Comparison of ENCODE assay signal across 27 mouse cellular contexts in genomic region chr17:85308566-85308965, GRCm38 (mm10).
DNase-seq lines count a peak whose midpoint lies in the region; ATAC-seq and TF ChIP-seq lines count a peak whose summit lies in the region.
"Had no signal": no experiment of that assay in that cellular context is flagged by ENCODE, and none has a peak within 500 bp of the region (broad histone marks: within the 10 kb centered on the region; RNA-seq: fewer than 3 reads in every experiment).

No protein-coding gene starts in this region.

- H3K9ac ChIP-seq in limb, embryonic 11.5 days (ENCODE audit: low read length): no peak overlapping the region
- no peak overlapping the region for H3K9ac ChIP-seq in heart, adult 2 months (ENCODE audit: low read depth, low read length)
- H3K9ac ChIP-seq: embryonic facial prominence, embryonic 12.5 days; intestine, embryonic 15.5 days; limb, embryonic 12.5 days; liver, embryonic 15.5 days; lung, embryonic 14.5 days; neural tube, embryonic 13.5 days had no signal

- H3K27ac ChIP-seq in limb, embryonic 11.5 days (replicated peaks; ENCODE audit: low read depth, low read length): no peak overlapping the region
- H3K27ac ChIP-seq in limb, embryonic 10.5 days: no peak overlapping the region
- no peak overlapping the region for H3K27ac ChIP-seq in cerebellum, adult 2 months (ENCODE audit: insufficient read depth, low read length)
- H3K27ac ChIP-seq in heart, adult 2 months: no peak overlapping the region
- H3K27ac ChIP-seq: embryonic facial prominence, embryonic 12.5 days; hindbrain, embryonic 10.5 days; intestine, embryonic 15.5 days; kidney, postnatal 0 days; limb, embryonic 12.5 days; liver, embryonic 15.5 days; neural tube, embryonic 13.5 days had no signal

- no peaks in the 10 kb centered on the region for H3K36me3 ChIP-seq in limb, embryonic 11.5 days (ENCODE audit: control insufficient read depth, insufficient read depth, low read length)
- H3K36me3 ChIP-seq in limb, embryonic 10.5 days: no peaks in the 10 kb centered on the region
- no peaks in the 10 kb centered on the region for H3K36me3 ChIP-seq in heart, adult 2 months (ENCODE audit: control insufficient read depth, insufficient read depth, low read length)
- H3K36me3 ChIP-seq: embryonic facial prominence, embryonic 12.5 days; hindbrain, embryonic 10.5 days; intestine, embryonic 15.5 days; limb, embryonic 12.5 days; liver, embryonic 15.5 days; neural tube, embryonic 13.5 days had no signal

- no peak for TF ChIP-seq EP300 in heart, adult 2 months (IDR thresholded peaks at IDR 0.05; ENCODE audit: insufficient read depth, low read depth, low read length)

- intact Hi-C loops in heart, adult 2 months (cut with DNase I): no loop called here

- H3K4me1 ChIP-seq in limb, embryonic 11.5 days (ENCODE audit: control insufficient read depth, insufficient read depth, low read length): no peaks in the 10 kb centered on the region
- H3K4me1 ChIP-seq in limb, embryonic 10.5 days: no peaks in the 10 kb centered on the region
- no peaks in the 10 kb centered on the region for H3K4me1 ChIP-seq in cerebellum, adult 2 months (ENCODE audit: control insufficient read depth, insufficient read depth, low read length)
- H3K4me1 ChIP-seq in heart, adult 2 months (ENCODE audit: control insufficient read depth, insufficient read depth, low read length): no peaks in the 10 kb centered on the region
- H3K4me1 ChIP-seq: embryonic facial prominence, embryonic 12.5 days; hindbrain, embryonic 10.5 days; intestine, embryonic 15.5 days; limb, embryonic 12.5 days; liver, embryonic 15.5 days; neural tube, embryonic 13.5 days had no signal

- no peak overlapping the region for H3K4me2 ChIP-seq in limb, embryonic 11.5 days (ENCODE audit: low read depth, severe bottlenecking)
- H3K4me2 ChIP-seq: embryonic facial prominence, embryonic 12.5 days; intestine, embryonic 15.5 days; limb, embryonic 12.5 days; liver, embryonic 15.5 days; lung, embryonic 14.5 days; neural tube, embryonic 13.5 days had no signal

- WGBS in limb, embryonic 11.5 days: 85% methylated on average over 7 of the region's 7 CpGs
- 89% methylated on average over 7 of the region's 7 CpGs for WGBS in limb, embryonic 10.5 days
- 37% methylated on average over 7 of the region's 7 CpGs for WGBS in cerebellum, adult 2 months
- WGBS in heart, adult 2 months: 72% methylated on average over 7 of the region's 7 CpGs

- no peak for TF ChIP-seq CTCF in brain, embryonic 14.5 days (IDR thresholded peaks at IDR 0.05; ENCODE audit: borderline replicate concordance, extremely low read depth, insufficient read depth, insufficient read length)
- TF ChIP-seq CTCF in cerebellum, adult 2 months (IDR thresholded peaks at IDR 0.05; ENCODE audit: borderline replicate concordance, insufficient read depth, low read depth, low read length): no peak
- TF ChIP-seq CTCF in heart, adult 2 months (IDR thresholded peaks at IDR 0.05): no peak

- no peaks in the 10 kb centered on the region for H3K9me3 ChIP-seq in limb, embryonic 11.5 days (ENCODE audit: control insufficient read depth, low read length)
- H3K9me3 ChIP-seq in limb, embryonic 10.5 days (replicated peaks): no peaks in the 10 kb centered on the region
- H3K9me3 ChIP-seq: embryonic facial prominence, embryonic 12.5 days; intestine, embryonic 15.5 days; limb, embryonic 12.5 days; liver, embryonic 15.5 days had no signal

- H3K4me3 ChIP-seq in limb, embryonic 11.5 days (ENCODE audit: low read depth, low read length): no peak overlapping the region
- H3K4me3 ChIP-seq in limb, embryonic 10.5 days: no peak overlapping the region
- no peak overlapping the region for H3K4me3 ChIP-seq in cerebellum, adult 2 months (replicated peaks; ENCODE audit: insufficient read depth, low read depth, low read length)
- no peak overlapping the region for H3K4me3 ChIP-seq in heart, adult 2 months
- H3K4me3 ChIP-seq: embryonic facial prominence, embryonic 12.5 days; hindbrain, embryonic 10.5 days; intestine, embryonic 15.5 days; limb, embryonic 12.5 days; liver, embryonic 15.5 days; neural tube, embryonic 13.5 days had no signal

- DNase-seq in limb, embryonic 11.5 days (ENCODE audit: low spot score): peak; percentile 16
- no peak for DNase-seq in limb, embryonic 10.5 days (ENCODE audit: low spot score)
- DNase-seq in brain, embryonic 14.5 days (ENCODE audit: low read depth): peak; percentile 54
- DNase-seq in cerebellum, adult 2 months: peak; percentile 24 to 68
- peak; percentile 16 to 18 for DNase-seq in cerebellum, postnatal 25 days
- no peak for DNase-seq in heart, adult 2 months
- no peak for DNase-seq in gastrocnemius, adult 18-20 months (ENCODE audit: low spot score)
- DNase-seq: adrenal gland, adult 2 months; adrenal gland, postnatal 36 days; B cell, adult 2 months; gastrocnemius, postnatal 10 days; heart, postnatal 14 days; layer of hippocampus, postnatal 36 days; lung, embryonic 14.5 days; lung, postnatal 14 days; right cerebral cortex, postnatal 4 days; thymus, adult 2 months; thymus, postnatal 4 days had no signal

- no peaks in the 10 kb centered on the region for H3K79me2 ChIP-seq in heart, adult 2 months (replicated peaks; ENCODE audit: control insufficient read depth, insufficient read depth, low read length)

- no peaks in the 10 kb centered on the region for H3K27me3 ChIP-seq in limb, embryonic 11.5 days (ENCODE audit: control insufficient read depth, insufficient read depth, low read length)
- no peaks in the 10 kb centered on the region for H3K27me3 ChIP-seq in limb, embryonic 10.5 days (ENCODE audit: low read depth, poor library complexity, severe bottlenecking)
- H3K27me3 ChIP-seq in cerebellum, adult 2 months (ENCODE audit: control insufficient read depth, insufficient read depth, low read length): no peaks in the 10 kb centered on the region; the same call in 1 of the 2 replicates
- H3K27me3 ChIP-seq in heart, adult 2 months (ENCODE audit: control insufficient read depth, insufficient read depth, low read length): no peaks in the 10 kb centered on the region
- H3K27me3 ChIP-seq: embryonic facial prominence, embryonic 12.5 days; intestine, embryonic 15.5 days; limb, embryonic 12.5 days; liver, embryonic 15.5 days; neural tube, embryonic 13.5 days had no signal

- no peak for TF ChIP-seq POLR2A in brain, embryonic 14.5 days (IDR thresholded peaks at IDR 0.05; ENCODE audit: borderline replicate concordance, extremely low read depth, insufficient read depth, insufficient read length, poor library complexity, severe bottlenecking)
- no peak for TF ChIP-seq POLR2A in cerebellum, adult 2 months (IDR thresholded peaks at IDR 0.05; ENCODE audit: borderline replicate concordance, insufficient read depth, low read length)
- no peak for TF ChIP-seq POLR2A in heart, adult 2 months (IDR thresholded peaks at IDR 0.05; ENCODE audit: insufficient read depth, low read depth, low read length)

- ATAC-seq in limb, embryonic 11.5 days (ENCODE audit: insufficient number of reproducible peaks, low FRiP score, low TSS enrichment, low read depth): no peak
- ATAC-seq: forebrain, embryonic 16.5 days; hindbrain, embryonic 16.5 days; intestine, embryonic 15.5 days had no signal

Comparison
In these comparisons a context has a peak if more than half of its experiments do, and no peak if none do; other contexts are left out.
1. DNase-seq: peak in limb, embryonic 11.5 days (single experiment), brain, embryonic 14.5 days (single experiment), cerebellum, adult 2 months (2 of 2) and cerebellum, postnatal 25 days (2 of 2); none in limb, embryonic 10.5 days (single experiment), heart, adult 2 months (0 of 2) and gastrocnemius, adult 18-20 months (single experiment).